Mouse (Mus musculus): ENCODE measurements around the gene Dock10.

DNA sequence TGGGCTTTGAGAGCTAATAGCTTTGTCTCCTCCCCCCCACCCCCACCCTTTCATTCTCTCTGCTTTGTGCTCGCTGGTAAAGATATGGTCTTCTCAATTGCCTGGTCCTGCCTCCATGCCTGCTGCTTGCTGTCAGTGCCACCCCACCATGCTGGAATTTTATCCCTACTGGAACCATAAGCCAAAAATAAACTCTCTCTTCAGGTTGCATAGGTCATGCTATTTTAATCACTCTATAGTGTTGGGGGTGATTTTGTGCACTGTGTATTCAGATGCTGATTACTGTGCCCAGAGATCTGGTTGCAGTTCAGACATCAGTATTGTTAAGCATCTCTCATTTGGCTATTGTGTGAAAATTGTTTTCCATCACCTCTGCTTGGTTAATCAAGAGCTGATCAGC lies 18.9 kb downstream of the Dock10 start:
- TF ChIP-seq CTCF (IDR thresholded peaks at IDR 0.05; ENCODE audit: control insufficient read depth, insufficient read depth, low read length) (no peak), POLR2A (IDR thresholded peaks at IDR 0.05; ENCODE audit: borderline replicate concordance, control insufficient read depth, low read depth, low read length) (no peak)
